Mouse (Mus musculus) 3134 (cell line): ENCODE data around the gene Mdk.

Experiments used
- DNase-seq: peaks from one replicate; pipeline ENCODE4 v3.0.0-alpha.2; 2011; ENCODE audit warnings: low spot score; ENCODE audit not compliant: insufficient read length; ENCODE audit errors: extremely low read depth

Gene Mdk

GRCm38 (mm10) chr2:91920130-91920529 lies 12.0 kb downstream of the Mdk start:
- DNase-seq: no peak

DNA sequence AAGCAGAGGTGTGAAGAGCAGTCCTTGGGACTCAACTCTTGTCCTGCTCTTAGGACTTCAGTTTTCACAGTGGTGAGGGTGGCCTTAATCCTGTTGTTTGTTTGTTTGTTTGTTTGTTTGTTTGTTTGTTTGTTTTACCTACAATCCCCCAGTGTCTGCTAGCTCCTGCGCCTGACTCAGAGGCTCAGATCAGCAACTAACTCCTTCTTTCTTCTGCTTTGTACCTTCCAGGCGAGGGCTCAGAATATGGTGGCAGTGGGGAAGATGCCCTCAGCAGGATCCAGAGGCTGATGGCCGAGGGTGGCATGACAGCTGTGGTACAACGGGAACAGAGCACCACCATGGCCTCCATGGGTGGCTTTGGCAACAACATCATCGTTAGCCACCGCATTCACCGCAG lies 15.0 kb downstream of the Mdk start:
- no peak for DNase-seq

DNA sequence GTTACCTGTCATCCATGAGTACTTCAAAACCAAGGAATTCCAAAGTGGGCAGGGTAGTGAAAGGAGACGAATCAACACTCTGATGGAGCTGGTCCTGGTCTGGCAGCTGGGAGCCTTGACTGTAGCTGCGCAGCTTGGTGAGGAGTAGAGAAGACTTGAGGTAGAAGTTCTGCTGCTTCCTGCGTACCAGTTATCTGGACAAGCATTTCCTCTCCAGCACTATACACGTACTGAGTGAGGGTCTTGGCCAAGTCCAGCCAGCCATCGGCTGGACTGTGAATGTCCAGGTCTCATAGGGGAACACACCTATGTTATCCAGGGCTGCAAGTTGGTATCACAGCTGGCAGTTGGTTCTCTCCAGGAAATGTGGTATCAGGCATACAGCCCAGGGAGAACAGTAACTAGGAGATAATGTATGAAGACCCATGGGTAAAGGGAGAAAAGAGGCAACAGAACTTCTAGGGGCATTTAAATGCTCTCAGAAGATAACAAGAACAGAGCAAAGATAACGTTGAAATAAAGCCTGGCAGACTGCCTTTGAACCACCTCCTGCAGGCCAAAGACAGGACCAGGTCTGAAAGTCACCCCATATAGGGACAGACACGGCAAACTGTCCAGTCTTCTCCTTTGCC lies 15.6 kb downstream of the Mdk start:
- DNase-seq: no peak

DNA sequence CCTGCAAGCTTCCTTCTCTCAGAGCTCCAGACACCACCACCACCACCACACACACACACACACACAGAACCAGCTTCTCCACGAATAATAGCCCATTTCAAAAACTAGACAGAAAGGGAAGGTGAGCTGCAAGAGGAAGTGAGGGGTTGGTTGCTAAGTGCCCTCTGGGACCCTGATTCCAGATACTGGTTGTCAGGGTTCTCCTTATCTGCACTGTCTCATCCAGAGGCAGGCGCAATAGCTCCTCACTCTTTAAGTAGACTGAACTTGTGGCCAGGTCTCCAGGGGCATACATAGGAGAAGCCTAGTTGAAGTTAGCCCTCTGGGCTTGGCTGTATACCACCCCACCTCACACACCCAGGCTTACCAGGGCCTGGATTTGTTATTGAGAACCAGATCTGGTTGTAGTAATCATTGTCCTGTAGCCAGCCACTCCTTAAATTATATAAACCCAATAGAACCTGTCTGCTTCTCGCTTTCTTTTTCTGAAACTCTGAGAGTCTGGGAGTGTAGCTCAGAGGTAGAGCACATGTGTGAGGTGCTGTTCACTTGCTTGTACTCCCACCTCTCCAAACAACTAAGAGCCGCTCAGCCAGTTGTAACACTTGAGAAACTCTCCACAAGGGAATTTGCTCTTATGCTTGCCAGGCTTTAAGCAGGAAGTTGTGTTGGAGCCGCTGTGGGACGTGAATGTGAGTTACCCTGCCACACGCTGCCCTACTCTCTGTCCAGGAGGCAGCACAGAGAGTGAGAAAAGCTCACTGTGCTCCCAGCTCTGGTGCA lies 18.6 kb downstream of the Mdk start:
- no peak for DNase-seq

- DNase-seq: no peak
Measured at GRCm38 (mm10) chr2:91912616-91913015, 19.5 kb downstream of the Mdk start.

DNA sequence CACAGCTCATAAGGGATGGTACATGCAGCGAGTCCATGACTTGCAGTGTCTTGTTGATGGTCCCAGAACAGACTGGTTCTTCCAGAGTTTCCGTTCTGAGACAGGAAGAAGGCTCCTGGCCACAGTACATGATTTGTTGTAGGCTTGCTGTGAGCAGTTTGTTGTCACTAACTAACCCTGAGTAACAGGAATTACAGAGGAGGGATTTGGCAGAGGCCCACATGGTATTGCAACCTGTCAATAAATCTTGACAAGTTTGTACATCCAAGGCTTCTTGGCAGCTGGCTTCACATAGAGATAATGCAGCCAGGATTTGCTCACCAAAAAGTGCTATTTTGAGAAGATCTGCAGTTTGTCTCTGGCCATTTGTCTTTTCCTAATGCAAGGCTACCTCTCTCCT lies 26.0 kb downstream of the Mdk start:
- no peak for DNase-seq

DNA sequence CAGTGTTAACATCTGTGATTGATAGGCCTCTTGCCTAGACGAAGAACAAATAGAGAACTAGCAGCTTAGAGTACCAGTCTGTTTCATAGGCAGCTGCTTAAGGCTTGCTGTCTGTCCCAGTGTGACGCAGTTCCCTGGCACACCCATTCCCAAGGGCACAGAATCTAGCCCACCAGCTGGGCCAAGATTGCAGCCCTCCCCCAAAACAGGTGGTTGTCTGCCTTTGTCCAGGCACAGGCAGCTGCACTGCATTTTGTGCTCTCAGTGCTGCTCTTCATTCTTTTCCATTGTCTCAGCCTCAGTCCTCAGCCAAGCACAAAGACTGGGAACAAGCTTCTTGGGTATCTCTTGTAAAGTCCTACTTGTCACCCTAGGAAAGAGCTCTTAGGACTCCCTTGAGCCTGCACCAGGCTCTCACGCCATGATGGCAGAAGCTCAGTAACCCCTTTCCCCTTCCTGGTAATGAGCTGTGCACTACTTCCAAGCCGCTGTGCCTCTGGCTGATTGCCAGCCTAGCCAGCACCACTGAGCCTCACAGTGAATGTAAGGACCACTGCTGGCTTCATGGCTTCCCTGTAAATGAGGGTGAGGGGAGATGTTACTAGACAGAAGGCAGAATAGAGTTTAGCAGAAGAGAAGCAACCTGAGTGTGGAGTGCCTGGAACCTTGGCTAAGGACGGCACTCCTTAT lies 27.3 kb downstream of the Mdk start:
- DNase-seq: no peak

DNA sequence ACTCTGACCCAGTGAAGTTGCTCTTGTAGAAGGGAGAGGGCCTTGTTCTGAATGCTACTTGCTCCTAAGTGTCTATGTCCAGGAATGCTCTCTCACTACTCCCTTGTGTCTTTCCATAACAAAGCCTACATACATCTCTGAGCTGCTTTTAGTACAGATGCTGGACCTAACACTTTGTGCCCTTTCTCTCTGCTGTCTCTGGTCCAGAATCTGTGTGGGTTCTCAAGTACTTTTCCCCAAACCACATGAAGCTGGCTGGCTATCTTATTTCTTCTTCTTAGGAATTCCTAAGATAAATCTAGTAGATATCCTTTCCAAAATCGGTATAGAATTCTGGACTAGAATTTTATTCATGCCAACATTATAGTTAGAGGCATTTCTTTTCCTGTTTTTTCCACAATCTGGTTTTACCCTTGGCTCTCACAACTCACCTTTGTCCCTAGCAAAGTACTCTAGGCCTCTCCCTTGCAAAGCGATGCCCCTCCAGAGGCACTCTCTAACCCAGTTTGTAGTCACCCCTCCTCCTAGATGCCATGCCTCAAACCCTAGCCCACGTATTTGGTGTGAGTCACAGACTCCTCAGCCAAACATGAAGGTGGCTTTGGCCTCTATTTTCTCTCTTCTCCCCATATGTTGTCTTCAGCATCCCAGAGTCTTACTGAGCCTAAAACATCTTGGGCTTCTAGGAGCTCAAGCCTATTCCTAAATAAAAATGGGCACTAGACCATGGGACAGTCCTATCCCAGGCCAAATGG lies 28.7 kb downstream of the Mdk start:
- DNase-seq: no peak

DNA sequence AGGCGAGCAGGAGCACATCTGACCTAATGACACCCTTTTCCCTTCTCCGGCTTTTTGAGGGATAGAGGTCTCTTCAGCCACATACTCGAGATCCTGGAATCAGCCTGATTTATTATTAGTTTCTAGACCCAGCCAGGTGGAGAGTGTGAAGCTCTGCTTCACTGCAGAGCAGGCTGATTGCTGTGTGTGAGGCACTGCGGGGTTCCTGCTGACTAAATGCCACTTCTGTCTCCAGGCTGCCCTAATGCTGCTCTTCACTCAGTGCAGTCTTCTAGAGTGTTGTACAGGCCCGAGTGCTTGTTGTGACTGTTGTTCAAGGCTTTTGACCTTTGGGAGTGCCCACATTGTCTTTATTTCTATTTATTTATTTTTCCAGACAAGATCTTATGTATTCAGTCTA lies 29.8 kb downstream of the Mdk start:
- no peak for DNase-seq

GRCm38 (mm10) chr2:91900431-91900830 lies 31.7 kb downstream of the Mdk start:
- no peak for DNase-seq

- DNase-seq: no peak
Measured at GRCm38 (mm10) chr2:91899141-91899540, 33.0 kb downstream of the Mdk start.

GRCm38 (mm10) chr2:91897968-91898367 lies 34.1 kb downstream of the Mdk start:
- DNase-seq: no peak

DNA sequence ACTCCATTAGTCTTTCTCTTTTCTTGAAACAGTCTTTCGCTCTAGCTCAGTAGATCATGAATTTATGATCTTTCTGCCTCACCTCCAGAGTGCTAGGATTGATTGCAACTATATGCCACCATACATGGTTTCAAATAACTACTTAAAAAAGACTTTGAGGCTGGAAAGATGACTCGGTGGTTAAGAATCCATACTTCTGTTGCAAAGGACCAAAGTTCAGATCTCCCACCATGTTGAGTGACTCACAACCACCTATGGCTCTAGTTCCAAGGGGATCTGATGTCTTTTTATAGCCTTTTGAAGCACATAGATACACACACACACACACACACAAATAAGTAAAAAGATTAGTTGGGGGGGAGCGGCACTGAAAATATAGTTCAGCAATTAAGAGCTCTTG lies 36.7 kb downstream of the Mdk start:
- DNase-seq: peak; percentile 16

GRCm38 (mm10) chr2:91894716-91895115 lies 37.4 kb downstream of the Mdk start:
- no peak for DNase-seq

GRCm38 (mm10) chr2:91884616-91885015 lies 47.5 kb downstream of the Mdk start:
- DNase-seq: no peak

GRCm38 (mm10) chr2:91883961-91884360 lies 48.1 kb downstream of the Mdk start:
- no peak for DNase-seq
